Mouse (Mus musculus) adipocyte (in vitro differentiated cells): ENCODE data around the gene Bicd2.

ENCODE experiments used
- DNase-seq: peaks from one replicate; pipeline ENCODE4 v3.0.0-alpha.2; 2016; ENCODE audit warnings: low spot score

The Bicd2 gene

GRCm38 (mm10) chr13:49400139-49400538 is 58.8 kb downstream of the Bicd2 start:
- DNase-seq, result peak; percentile 38

GRCm38 (mm10) chr13:49402628-49403027 is 61.2 kb downstream of the Bicd2 start:
- no peak for DNase-seq

- DNase-seq, result peak; percentile 86
These were observed 66.4 kb downstream of the Bicd2 start for GRCm38 (mm10) chr13:49407795-49408194.

GRCm38 (mm10) chr13:49420754-49421605 is 79.6 kb downstream of the Bicd2 start, which contains the start of gene Ippk:
Gene Ippk, plus strand, starts transcription at chr13:49421249.
- DNase-seq, result peak; percentile 97

- DNase-seq, result no peak
These were observed 80.2 kb downstream of the Bicd2 start for GRCm38 (mm10) chr13:49421606-49421917.

- DNase-seq, result no peak
These were observed 80.6 kb downstream of the Bicd2 start for GRCm38 (mm10) chr13:49421959-49422358.

GRCm38 (mm10) chr13:49426736-49427135 is 85.4 kb downstream of the Bicd2 start:
- no peak for DNase-seq

- no peak for DNase-seq
These were observed 86.8 kb downstream of the Bicd2 start for GRCm38 (mm10) chr13:49428042-49428675.

GRCm38 (mm10) chr13:49430529-49430928 is 89.1 kb downstream of the Bicd2 start:
- no peak for DNase-seq

GRCm38 (mm10) chr13:49433268-49434029 is 92.1 kb downstream of the Bicd2 start:
- no peak for DNase-seq

- no peak for DNase-seq
These were observed 94.4 kb downstream of the Bicd2 start for GRCm38 (mm10) chr13:49435745-49436144.

GRCm38 (mm10) chr13:49436170-49436569 is 94.8 kb downstream of the Bicd2 start:
- DNase-seq, result no peak
